Mouse (Mus musculus) heart, embryonic 12.5 days (tissue): ENCODE measurements at regions not wholly inside any gene's neighbourhood (a gene's known extent, or its start where the extent isn't known, plus 50 kb on each side); places are given as distances from the start of the nearest gene placed in this dataset. TPM values are rescaled to one million over a fixed set of nuclear protein-coding genes. Genes with fewer than 3 reads are reported as not detected.
A peak's percentile ranks its signal among the peaks of the same experiment; 100 is the strongest.

Experiments used
- ATAC-seq: fragments of 200-750 bp; cut with Nextera tagmentation; 2 replicates; pipeline ENCODE4 v1.8.0; 2017; ENCODE audit warnings: moderate TSS enrichment, moderate library complexity; ENCODE audit not compliant: insufficient number of reproducible peaks, low FRiP score
- H3K27ac ChIP-seq: fragments of 300-500 bp; sonication (generic); 2 replicates; pipeline ENCODE4 v1.5.1; 2016; ENCODE audit warnings: mild to moderate bottlenecking, moderate library complexity; ENCODE audit not compliant: poor library complexity, severe bottlenecking
- H3K27me3 ChIP-seq: fragments of 300-500 bp; sonication (generic); replicated peaks from 2 replicates; pipeline ENCODE4 v1.6.1; 2016; ENCODE audit warnings: mild to moderate bottlenecking, moderate library complexity
- H3K36me3 ChIP-seq: fragments of 300-500 bp; sonication (generic); 2 replicates; pipeline ENCODE4 v1.6.1; 2016; ENCODE audit warnings: mild to moderate bottlenecking, moderate library complexity
- H3K4me1 ChIP-seq: fragments of 300-500 bp; sonication (generic); replicated peaks from 2 replicates; pipeline ENCODE4 v1.6.1; 2016; ENCODE audit warnings: mild to moderate bottlenecking
- H3K4me2 ChIP-seq: fragments of 300-500 bp; sonication (generic); 2 replicates; pipeline ENCODE4 v1.6.1; 2016; ENCODE audit warnings: mild to moderate bottlenecking, moderate library complexity
- H3K4me3 ChIP-seq: fragments of 300-500 bp; sonication (generic); 2 replicates; pipeline ENCODE4 v1.5.1; 2016; ENCODE audit warnings: mild to moderate bottlenecking
- H3K9ac ChIP-seq: fragments of 300-500 bp; sonication (generic); 2 replicates; pipeline ENCODE4 v1.6.1; 2016; ENCODE audit warnings: mild to moderate bottlenecking, moderate library complexity
- H3K9me3 ChIP-seq: fragments of 300-500 bp; sonication (generic); replicated peaks from 2 replicates; pipeline ENCODE4 v1.6.1; 2016; ENCODE audit warnings: mild to moderate bottlenecking, moderate library complexity
- WGBS: fragments of 180-500 bp; shearing (Covaris S2); methylation state at CpG from one replicate; pipeline ENCODE4 v1.1.7; 2016; 5-methylcytosine and 5-hydroxymethylcytosine counted together
- microRNA-seq: library from miRNA; unstranded; fragments of <30 nt; microRNA quantifications from one replicate; pipeline ENCODE4, GENCODE M21; 2017

GRCm38 (mm10) chr5:141136239-141136638 is 105.1 kb upstream of the Sdk1 start:
- H3K4me1 ChIP-seq: peaks cover 43% of the 10 kb centered on the region
- H3K36me3 ChIP-seq: no peaks in the 10 kb centered on the region
- H3K4me2 ChIP-seq: no peak overlapping the region
- WGBS: 30% methylated on average over 4 of the region's 4 CpGs
- ATAC-seq: no peak
- H3K27ac ChIP-seq: no peak overlapping the region
- no peaks in the 10 kb centered on the region for H3K27me3 ChIP-seq
- no peak overlapping the region for H3K4me3 ChIP-seq
- H3K9me3 ChIP-seq: peaks cover 3% of the 10 kb centered on the region; the same call in 1 of the 2 replicates
- no peak overlapping the region for H3K9ac ChIP-seq

- no peak for ATAC-seq
- H3K36me3 ChIP-seq: no peaks in the 10 kb centered on the region
- no peak overlapping the region for H3K4me3 ChIP-seq
- no peaks in the 10 kb centered on the region for H3K9me3 ChIP-seq
- H3K9ac ChIP-seq: no peak overlapping the region
- 47% methylated on average over 3 of the region's 3 CpGs for WGBS
- peaks cover 34% of the 10 kb centered on the region for H3K4me1 ChIP-seq
- H3K27me3 ChIP-seq: no peaks in the 10 kb centered on the region
- no peak overlapping the region for H3K4me2 ChIP-seq
- H3K27ac ChIP-seq: peak overlapping the region; percentile 37; the same call in 1 of the 2 replicates
Measured at GRCm38 (mm10) chr5:141137716-141138115, 103.6 kb upstream of the Sdk1 start.

- Histone ChIP-seq H3K4me3 (no peak overlapping the region), H3K9me3 (no peaks in the 10 kb centered on the region), H3K9ac (no peak overlapping the region), H3K36me3 (no peaks in the 10 kb centered on the region), H3K27ac (peak overlapping the region; percentile 40; the same call in 1 of the 2 replicates), H3K4me2 (no peak overlapping the region), H3K4me1 (peaks cover 34% of the 10 kb centered on the region), H3K27me3 (no peaks in the 10 kb centered on the region)
- no peak for ATAC-seq
- WGBS: 42% methylated on average over 12 of the region's 12 CpGs
Measured at GRCm38 (mm10) chr5:141138771-141139360, 102.4 kb upstream of the Sdk1 start.

GRCm38 (mm10) chr5:141139361-141139912 is 101.9 kb upstream of the Sdk1 start:
- ATAC-seq: no peak
- Histone ChIP-seq H3K4me3 (no peak overlapping the region), H3K4me1 (peaks cover 34% of the 10 kb centered on the region), H3K4me2 (no peak overlapping the region), H3K36me3 (no peaks in the 10 kb centered on the region), H3K9ac (no peak overlapping the region), H3K27ac (no peak overlapping the region; the same call in 1 of the 2 replicates), H3K27me3 (no peaks in the 10 kb centered on the region), H3K9me3 (no peaks in the 10 kb centered on the region)
- WGBS: 56% methylated on average over 14 of the region's 14 CpGs

- H3K4me1 ChIP-seq: peaks cover 6% of the 10 kb centered on the region
- no peaks in the 10 kb centered on the region for H3K9me3 ChIP-seq
- H3K36me3 ChIP-seq: no peaks in the 10 kb centered on the region
- ATAC-seq: no peak
- H3K27me3 ChIP-seq: no peaks in the 10 kb centered on the region
- H3K4me2 ChIP-seq: no peak overlapping the region
- no peak overlapping the region for H3K27ac ChIP-seq
- 67% methylated on average over 8 of the region's 8 CpGs for WGBS
- H3K4me3 ChIP-seq: no peak overlapping the region
- no peak overlapping the region for H3K9ac ChIP-seq
Measured at GRCm38 (mm10) chr5:141160391-141160790, 80.9 kb upstream of the Sdk1 start.

GRCm38 (mm10) chr5:141160956-141161355 is 80.3 kb upstream of the Sdk1 start:
- ATAC-seq: no peak
- no peaks in the 10 kb centered on the region for H3K36me3 ChIP-seq
- WGBS: 84% methylated on average over 5 of the region's 5 CpGs
- H3K27ac ChIP-seq: no peak overlapping the region
- H3K9ac ChIP-seq: no peak overlapping the region
- no peaks in the 10 kb centered on the region for H3K9me3 ChIP-seq
- H3K4me1 ChIP-seq: peaks cover 6% of the 10 kb centered on the region
- no peaks in the 10 kb centered on the region for H3K27me3 ChIP-seq
- no peak overlapping the region for H3K4me2 ChIP-seq
- no peak overlapping the region for H3K4me3 ChIP-seq

GRCm38 (mm10) chr5:141182442-141182841 is 58.8 kb upstream of the Sdk1 start:
- Histone ChIP-seq H3K36me3 (no peaks in the 10 kb centered on the region), H3K9me3 (0 out of 2 replicates have a peak, but pooled peaks cover 5% of the 10 kb centered on the region), H3K27ac (no peak overlapping the region), H3K4me3 (no peak overlapping the region), H3K4me1 (no peaks in the 10 kb centered on the region), H3K4me2 (no peak overlapping the region), H3K9ac (no peak overlapping the region), H3K27me3 (no peaks in the 10 kb centered on the region)
- WGBS: 60% methylated on average over 6 of the region's 6 CpGs
- ATAC-seq: no peak

- Histone ChIP-seq H3K9me3 (0 out of 2 replicates have a peak, but pooled peaks cover 6% of the 10 kb centered on the region), H3K4me2 (no peak overlapping the region), H3K4me3 (no peak overlapping the region), H3K27me3 (no peaks in the 10 kb centered on the region), H3K27ac (no peak overlapping the region), H3K9ac (no peak overlapping the region), H3K36me3 (no peaks in the 10 kb centered on the region), H3K4me1 (no peaks in the 10 kb centered on the region)
- ATAC-seq: no peak
- WGBS: 67% methylated on average over 2 of the region's 2 CpGs
Measured at GRCm38 (mm10) chr5:141189033-141189432, 52.3 kb upstream of the Sdk1 start.

Small RNA genes in the stretch of these regions (microRNA-seq; reads per million reads assigned to microRNA genes)
- gene Gm26113: not detected
